Mouse (Mus musculus) v-Abl transformed pro-B cells (cell line): Measurements from ENCODE around the gene Adamts14.

Experiments
- in situ Hi-C, 2 experiments: fragments of 400-800 bp; cut with MboI; formaldehyde crosslinking; loops; one replicate each; pipeline ENCODE4 v1.15.1; 2025; ENCODE audit not compliant: unreplicated experiment in 2 of 2

Gene Adamts14

DNA sequence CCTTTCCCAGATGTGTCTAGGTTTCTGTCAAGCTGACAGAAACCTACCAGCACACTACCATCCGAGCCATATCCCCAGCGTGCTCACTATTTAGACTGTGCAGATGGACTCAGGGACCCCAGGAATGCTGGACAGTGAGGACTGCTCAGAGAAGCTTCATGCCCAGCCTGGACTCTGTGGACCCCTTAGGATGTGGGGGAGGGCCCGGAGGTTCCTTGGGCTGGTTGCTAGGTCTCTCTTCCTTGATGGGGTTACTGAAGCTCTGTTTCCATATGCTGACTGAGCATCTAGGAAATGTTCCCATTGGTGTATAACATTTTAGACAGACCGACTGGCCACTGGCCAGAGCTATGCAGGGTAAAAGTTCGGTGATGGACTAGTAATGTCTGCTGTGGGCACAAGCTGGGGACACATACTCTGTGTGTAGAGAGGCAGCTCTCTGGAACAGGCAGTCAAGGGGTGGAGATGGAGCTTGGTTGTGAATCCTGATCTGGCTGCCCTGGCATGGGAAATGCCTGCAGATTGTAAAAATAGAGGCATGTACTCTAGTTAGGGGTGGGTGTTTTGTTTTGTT lies 77.4 kb downstream of the Adamts14 start:
- in situ Hi-C loops, result loop anchor here (5.0 kb wide), 3 partner anchors 136 to 466 kb away; no protein-coding TSS in a partner anchor

DNA sequence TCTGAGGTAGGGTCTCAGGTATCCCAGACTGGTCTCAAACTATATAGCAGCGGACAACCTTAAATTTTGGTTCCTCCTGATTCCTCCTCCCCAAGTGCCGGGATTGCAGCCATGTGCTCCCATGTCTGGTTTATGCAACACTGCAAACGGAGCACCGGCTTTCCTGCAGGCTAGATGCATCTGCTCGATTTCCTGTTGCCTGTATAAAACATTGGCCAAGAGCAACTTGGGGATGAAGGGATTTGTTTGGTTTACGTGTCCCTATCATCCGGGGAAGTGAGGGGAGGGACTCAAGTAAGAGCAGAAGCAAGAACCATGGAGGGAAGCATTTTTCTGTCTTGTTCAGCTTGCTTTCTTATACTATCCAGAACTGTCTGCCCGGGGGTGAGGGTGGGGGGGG lies 78.0 kb downstream of the Adamts14 start:
- in situ Hi-C loops, result loop anchor here (5.0 kb wide), 3 partner anchors 137 to 467 kb away; no protein-coding TSS in a partner anchor

DNA sequence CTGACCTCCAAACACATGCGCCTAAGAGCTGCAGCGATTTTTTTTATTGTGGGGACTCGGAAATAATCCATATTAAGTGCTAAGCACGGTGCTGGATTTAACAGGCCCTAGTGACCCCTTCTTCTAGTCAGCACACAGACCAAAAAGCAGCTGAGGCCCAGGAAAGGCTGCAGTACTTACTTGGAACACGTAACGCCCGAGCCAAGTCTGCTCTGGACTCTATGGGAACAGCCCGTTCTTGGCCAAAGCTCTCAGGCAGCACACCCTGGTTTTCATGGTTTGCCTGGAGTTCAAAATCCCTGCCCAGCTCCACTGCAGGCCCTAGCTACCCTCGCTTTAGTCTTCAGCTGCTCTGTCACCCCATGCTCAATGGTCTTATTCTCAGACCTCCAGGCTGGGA lies 78.6 kb downstream of the Adamts14 start:
- in situ Hi-C loops, result loop anchor here (5.0 kb wide), 3 partner anchors 138 to 468 kb away; no protein-coding TSS in a partner anchor

DNA sequence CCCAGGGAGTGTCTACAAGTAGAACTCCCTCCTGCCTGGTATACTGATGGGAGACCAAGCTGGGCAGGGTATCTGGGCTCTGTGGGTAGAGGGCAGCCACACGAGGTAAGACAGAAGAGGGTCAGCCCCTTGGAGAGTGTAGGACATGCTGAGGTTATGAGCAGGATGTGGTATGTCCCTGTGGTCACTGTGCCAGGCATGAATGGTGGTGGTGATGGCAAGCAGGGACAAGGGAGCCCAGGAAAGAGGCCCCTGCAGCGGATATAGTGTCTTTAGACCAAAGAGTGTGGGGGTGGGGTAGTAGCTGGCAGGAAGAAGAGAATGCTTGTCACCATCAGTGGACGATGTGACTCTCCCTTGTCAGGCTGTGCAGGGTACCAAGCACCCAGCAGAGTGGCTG lies 85.2 kb downstream of the Adamts14 start:
- in situ Hi-C loops, result no loop called here

DNA sequence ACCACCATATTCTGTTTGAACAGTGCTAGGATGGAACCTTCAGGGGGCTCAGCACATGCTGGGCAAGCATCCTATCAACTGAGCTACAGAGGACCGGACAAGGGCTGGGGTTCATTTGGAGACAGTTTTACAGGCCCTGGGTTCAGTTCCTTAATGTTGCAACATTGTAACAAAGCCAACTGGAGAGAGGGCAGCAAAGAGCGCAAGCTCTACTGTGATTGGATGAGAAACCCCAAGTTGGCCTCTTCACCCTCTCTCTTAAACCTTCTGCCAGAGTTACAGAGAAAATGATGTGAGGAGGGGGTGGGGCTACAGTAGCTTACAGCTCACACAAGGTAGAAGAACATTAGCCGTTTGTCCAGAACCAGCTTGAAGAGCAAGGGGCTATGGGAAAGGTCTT lies 86.2 kb downstream of the Adamts14 start:
- in situ Hi-C loops, result no loop called here

DNA sequence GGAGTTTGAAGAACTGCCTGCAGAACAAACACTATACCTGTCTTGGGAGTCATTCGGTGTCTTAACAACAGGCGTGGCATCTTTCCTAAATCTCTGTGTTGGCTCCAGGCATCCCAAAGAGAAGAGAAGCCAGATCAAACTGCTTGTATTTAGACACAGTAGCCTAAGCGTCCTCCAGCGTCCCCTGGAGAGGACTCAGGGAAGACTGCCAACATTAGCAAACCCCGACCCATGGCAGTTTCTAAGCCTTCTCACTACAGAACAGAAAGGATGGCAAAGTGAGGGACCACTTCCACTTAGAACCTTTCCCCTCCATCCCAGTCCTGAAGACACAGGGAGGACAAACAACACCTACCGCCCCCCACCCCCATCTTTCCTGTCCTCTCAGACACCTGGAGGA lies 93.3 kb downstream of the Adamts14 start:
- in situ Hi-C loops, result no loop called here

DNA sequence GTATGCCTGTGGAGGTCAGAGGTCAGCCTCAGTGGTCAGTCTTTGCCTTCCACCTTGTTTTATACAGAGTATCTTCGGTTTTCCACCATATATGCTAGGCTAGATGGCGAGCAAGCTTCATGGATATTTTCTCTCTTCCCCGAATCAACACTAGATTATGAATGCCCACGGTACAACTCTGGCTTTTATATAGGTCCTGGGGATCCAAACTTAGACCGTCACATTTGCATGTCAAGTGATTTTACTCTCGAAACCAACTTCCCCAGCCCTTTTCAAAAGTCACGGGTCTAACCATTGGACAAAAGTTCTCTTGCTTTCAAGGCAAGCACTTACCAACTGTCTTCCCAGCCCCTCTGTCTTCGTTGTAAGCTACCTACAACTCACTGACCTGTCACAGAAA lies 94.6 kb downstream of the Adamts14 start:
- in situ Hi-C loops, result no loop called here

DNA sequence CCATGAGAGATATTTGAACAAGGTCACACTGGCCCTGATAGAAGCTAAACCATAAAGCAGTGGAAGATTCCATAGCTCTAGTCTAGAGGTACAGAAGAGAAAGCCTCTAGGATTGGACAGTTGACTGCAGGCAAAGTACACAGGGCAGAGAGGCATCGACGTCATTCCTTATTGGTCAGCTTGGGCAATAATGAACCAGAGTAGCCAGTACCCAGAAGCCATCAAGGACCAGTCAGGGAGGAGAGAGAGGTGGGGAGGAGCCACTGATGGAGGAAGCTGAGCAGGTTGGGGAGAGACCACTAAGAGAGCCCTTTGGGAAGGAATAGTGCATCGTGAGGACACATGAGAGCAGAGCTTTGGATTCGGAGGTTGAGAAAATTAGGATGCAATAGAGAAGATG lies 95.5 kb downstream of the Adamts14 start:
- in situ Hi-C loops, result no loop called here

DNA sequence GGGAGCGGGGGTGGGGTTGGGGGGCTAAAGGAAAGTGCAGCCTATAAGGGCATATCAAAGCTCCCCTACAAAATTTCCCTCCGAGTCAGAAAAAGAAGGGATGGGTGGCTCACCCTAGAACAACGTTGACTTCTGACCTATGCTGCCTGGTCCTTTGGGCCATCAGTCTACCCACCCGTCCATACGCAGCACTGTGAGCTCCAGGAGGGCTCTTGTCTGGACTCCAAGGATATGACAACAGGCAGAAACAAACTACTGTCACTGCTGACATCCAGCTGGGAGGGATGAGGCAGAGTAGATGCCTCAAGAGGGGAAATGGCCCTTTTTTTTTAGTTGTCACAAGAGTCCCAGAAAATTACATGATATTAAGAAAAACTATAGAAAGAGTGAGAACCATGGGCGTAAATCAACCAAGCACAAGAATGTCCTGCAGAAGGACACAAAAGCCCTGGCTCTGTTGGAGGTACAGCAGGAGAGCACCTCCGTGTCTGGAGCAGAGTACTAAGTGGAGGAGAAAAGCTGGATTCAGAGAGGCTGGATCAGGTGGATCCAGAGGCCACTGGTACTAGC lies 96.9 kb downstream of the Adamts14 start:
- in situ Hi-C loops, result no loop called here

DNA sequence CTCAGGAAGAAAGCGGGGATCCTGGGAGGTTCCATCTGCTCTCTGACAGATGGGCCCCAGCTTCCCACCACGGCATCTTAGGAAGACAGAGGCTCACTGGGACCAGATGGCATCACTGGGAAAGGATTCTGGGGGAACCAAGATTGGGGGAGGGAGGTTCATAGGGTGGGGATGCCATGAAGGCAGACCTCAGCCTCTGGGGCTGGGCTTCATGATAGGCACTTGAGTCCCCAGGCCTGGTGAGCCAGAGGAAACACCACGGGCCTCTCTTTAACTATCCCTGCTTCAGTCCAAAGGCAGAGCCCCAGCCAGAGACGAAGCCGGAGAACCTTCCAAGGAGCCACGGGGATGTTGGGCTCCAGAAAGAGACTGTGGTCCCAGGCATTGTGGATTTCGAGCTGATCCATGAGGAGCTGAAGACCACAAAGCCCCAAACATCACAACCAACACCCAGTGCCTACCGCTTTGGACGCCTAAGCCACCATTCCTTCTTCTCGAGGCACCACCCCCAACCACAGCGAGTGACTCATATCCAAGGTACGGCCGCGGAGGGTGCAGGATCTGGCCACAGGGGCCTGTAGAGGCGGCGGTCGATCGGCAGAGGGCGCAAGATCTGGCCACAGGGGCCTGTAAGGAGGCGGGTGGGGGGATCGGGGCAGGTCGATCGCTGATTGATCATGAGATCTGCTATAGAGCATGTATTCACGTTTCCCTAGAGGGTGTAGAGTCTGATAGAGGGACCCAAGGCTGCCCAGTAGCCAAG lies 97.6 kb downstream of the Adamts14 start:
- in situ Hi-C loops, result no loop called here

DNA sequence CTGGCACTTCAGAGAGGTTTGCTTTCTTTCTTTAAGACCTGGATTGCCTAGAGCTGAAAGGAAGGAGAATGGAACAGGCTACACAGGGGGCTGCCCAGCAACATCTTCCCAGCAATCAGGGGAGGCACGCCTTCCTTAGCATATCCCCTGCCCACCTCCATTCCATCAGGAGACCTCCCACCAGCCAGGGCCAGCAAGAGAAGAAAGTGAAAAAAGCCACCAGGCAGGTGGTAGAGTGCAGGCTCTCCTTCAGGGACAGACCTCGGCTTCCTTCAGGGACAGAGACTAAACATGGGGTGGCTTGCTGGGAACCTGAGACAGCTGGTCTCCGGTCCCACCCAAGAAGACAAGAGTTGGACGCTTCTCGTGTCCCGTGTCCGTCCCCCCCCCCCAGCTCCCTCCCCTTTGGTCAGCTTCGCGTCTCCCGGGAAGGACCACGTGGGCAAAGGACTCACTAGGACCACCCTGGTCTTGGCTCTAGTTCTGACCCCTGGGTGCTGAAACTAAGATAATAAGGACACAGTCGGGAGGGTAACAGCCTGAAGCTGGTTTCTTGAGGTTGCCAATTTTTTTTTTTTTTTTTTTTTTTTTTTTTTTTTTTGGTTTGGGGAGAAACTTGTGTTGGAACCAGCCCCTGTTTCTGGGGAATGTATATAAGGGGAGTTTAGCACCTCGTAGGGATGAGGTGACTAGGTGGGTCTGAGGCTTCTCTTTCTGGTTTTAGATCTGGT lies 98.4 kb downstream of the Adamts14 start:
- in situ Hi-C loops, result no loop called here

DNA sequence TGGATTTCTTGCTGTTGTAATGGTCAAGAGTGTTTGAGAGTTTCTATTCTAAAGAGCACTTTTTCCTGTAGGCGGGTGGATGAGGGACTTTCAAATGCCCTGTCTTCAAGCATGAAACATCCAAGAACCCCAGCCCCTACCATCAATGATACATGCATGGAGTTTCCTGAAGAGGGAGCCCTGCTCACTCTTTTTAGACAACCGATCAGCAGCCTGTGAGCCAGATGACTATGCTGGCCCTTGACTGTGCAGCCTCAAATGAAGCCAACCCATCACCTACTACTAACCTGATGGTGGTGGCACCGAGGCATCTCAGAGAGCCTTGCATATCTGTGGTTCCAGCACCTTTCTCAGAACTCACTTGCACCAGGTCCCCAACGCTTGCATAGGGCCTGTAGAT lies 100.7 kb downstream of the Adamts14 start:
- in situ Hi-C loops, result no loop called here

DNA sequence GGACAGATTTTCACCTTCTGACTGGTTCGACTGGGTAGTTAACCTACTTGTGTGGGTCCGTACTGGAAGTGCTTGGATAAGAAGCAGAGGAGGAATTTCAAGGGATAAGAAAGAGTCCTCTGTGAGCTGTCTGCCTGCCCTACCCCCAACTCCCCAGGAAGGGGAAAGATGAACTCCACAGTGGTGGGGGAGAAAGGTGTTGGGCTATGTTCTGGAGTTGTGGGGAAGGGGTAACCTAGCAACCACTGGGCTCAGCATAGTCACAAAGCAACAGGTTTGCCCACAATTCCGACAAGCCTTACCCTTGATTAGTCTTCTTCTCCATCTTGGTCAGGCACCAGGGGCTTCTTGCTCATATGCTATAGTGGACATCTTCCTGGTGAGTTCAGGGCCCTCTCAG lies 101.6 kb downstream of the Adamts14 start, which contains the start of gene Tbata:
Gene Tbata (plus strand): TSS at position 301 of the 400 bp plus-strand sequence.
- in situ Hi-C loops, result no loop called here

DNA sequence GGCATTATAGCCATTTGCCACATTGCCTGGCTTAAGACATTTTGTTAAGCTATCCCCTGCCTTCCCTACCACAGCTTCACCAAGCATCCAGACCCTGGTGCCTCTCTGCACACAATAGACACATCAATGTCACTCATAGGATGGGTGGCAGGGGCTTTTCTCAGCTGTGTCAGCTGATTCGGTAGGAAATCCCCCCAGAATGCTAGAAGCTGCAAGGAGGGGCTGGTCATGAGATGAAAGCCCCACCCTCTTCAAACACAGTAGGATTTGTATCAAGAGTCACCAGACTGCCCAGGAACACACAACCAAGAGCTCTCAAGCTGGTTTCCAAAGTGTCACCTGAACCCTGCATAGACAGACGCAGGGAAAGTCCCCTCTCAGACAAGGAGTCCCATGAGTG lies 104.8 kb downstream of the Adamts14 start:
- in situ Hi-C loops, result loop anchor here in 1 of 2 experiments (10.0 kb wide), 1 partner anchor 384 kb away; no protein-coding TSS in a partner anchor

DNA sequence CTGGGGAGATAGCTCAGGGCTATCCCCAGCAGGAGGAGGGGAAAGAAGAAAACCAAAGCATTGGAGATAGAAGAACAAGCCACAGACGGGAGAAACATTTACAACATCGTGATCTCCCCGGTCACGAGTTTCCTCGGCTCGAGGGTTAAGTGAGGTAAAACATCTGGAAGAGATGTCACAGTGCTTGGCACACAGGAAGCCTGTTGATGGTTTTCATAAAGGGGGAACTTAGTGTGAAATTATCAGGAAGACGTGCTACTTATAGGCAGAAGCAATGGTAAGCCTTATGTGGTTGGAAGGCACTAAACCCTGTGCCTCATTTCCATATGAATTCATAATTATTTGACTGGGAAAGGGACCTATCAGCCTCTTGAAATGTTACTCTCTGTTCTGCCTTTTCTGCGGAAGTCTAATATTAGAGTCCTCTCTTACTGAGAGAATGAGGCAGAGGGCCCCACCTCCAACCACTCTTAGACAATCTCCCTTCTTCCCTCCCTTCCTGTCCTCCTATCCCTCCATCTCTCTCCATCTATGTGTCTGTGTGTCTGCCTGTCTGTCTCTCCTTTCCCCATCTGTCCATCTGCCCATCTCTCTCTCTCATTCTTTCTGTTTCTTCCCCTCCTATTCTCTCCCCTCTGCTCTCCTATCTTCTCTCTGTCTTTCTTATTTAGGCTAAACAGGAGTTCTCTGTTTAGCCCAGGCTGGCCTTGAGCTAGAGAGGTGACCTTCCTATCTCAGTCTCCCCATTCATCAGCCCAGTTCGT lies 105.7 kb downstream of the Adamts14 start:
- in situ Hi-C loops, result loop anchor here in 1 of 2 experiments (10.0 kb wide), 1 partner anchor 383 kb away; no protein-coding TSS in a partner anchor

DNA sequence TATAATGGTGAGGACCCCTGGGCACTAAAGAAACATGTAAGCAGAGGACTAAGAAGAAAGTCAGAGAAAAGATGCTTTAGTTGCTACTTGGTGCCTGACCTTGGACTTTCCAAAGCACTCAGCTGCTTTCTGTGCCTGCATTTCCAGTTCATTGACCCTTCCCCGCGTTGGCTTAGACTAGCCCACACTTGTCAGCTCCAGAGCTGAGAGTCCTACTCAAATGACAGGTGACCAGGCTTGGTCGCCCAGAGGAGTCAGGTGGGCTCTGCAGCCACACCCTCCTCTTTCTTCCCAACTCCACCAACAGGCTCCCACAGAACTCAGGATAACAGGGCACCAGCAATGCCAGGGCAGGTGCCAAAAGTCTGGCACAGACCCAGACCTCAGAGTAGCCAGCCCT lies 110.9 kb downstream of the Adamts14 start:
- in situ Hi-C loops, result loop anchor here in 1 of 2 experiments (10.0 kb wide), 1 partner anchor 378 kb away; no protein-coding TSS in a partner anchor

DNA sequence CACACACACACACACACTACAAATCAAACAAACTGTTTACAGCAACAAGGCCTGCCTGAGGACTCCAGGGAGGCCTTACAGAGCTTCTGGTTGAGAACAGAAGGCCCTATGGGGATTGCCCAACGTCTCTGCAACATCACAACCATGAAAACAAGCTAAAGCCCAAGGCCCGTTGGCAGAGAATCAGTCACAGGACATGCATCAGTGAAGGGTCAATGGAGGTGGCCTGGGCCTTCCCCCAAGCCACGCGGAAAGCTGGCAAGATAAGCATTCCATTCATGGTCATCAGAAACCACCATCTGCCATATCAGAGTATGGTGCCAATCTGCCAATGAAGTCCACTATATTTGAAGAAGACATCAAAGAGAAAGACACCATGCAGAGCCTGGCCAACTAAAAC lies 112.6 kb downstream of the Adamts14 start:
- in situ Hi-C loops, result loop anchor here in 1 of 2 experiments (10.0 kb wide), 1 partner anchor 376 kb away; no protein-coding TSS in a partner anchor

DNA sequence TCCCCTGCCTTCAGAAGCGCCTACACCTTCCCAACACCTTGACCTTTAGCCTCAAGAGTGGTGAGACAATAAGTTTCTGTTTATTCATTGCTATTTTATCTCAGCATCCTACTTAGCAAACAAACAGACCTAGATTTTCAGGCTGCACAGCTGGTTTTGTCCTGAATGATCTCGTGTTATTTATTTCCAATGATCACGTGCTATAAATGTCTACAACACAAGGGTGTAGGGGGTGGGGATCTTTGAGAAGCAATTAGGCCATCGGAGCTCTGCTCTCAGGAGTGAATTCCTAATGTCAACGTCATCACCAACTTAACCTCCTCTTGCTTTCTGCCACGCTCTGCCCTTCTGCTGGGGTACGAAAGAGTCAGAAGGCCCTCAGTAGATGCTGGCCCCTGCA lies 113.1 kb downstream of the Adamts14 start:
- in situ Hi-C loops, result loop anchor here in 1 of 2 experiments (10.0 kb wide), 1 partner anchor 375 kb away; no protein-coding TSS in a partner anchor

DNA sequence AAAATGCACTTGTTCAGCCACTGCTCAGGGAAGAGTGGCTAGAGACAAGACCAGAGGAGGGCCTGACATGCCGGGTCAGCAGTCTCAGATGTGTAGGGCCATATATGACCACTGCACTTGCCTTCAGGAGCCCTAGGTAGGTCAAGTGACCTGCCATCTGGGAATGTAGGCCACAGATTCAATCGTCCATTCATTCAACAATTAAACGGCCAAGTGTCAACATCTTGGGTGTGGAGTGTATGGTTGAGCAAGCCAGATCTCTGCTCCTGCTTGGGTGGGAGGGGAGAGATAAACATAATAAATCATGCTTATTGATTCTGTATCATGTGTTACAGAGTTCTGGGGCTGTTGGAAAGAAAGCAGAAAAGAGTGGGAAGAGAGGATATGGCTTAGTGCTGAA lies 114.6 kb downstream of the Adamts14 start:
- in situ Hi-C loops, result loop anchor here in 1 of 2 experiments (10.0 kb wide), 1 partner anchor 104 kb away; no protein-coding TSS in a partner anchor

DNA sequence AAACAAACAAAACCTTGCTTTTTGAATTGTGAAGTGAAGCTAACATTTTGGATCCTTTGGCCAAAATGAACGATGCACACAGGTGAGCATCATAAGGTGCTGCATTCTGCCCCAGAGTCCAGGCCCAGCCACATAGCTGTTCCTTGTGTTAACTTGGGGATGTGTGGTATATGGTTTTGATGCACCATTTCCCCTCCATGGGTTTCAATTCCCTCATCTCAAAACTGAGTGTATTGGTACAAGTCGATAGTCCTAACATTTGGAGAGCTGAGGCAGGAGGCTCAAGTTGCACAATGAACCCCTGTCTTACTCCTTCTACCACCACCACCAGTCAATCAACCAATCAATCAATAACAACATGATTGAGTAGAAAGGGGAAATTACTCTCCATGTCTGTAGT lies 116.8 kb downstream of the Adamts14 start:
- in situ Hi-C loops, result loop anchor here in 1 of 2 experiments (10.0 kb wide), 1 partner anchor 102 kb away; no protein-coding TSS in a partner anchor
